Mouse (Mus musculus): ENCODE results near the gene Ankar. TPM values are rescaled to one million over a fixed set of nuclear protein-coding genes. Genes with fewer than 3 reads are reported as not detected.

Gene Ankar
- total RNA-seq, 1 experiment from 2014 or later, result not detected

GRCm38 (mm10) chr1:72714547-72714946 is 14.2 kb upstream of the Ankar start:
- ATAC-seq (replicated peaks; ENCODE audit: low read depth, poor library complexity, severe bottlenecking), result no peak

- ATAC-seq (replicated peaks; ENCODE audit: low read depth, poor library complexity, severe bottlenecking), result no peak
These were observed 11.3 kb upstream of the Ankar start for GRCm38 (mm10) chr1:72711684-72712083.

GRCm38 (mm10) chr1:72710753-72711653 is 10.6 kb upstream of the Ankar start, which contains the start of gene Rpl37a:
Gene Rpl37a, plus strand, starts transcription at chr1:72711290.
- peak; percentile 91 for ATAC-seq (replicated peaks; ENCODE audit: low read depth, poor library complexity, severe bottlenecking)

GRCm38 (mm10) chr1:72707525-72707924 is 7.1 kb upstream of the Ankar start:
- ATAC-seq (replicated peaks; ENCODE audit: low read depth, poor library complexity, severe bottlenecking), result 0 out of 2 replicates have a peak, but pooled peaks have one; percentile 13

- ATAC-seq (replicated peaks; ENCODE audit: low read depth, poor library complexity, severe bottlenecking), result no peak
These were observed 1.7 kb downstream of the Ankar start for GRCm38 (mm10) chr1:72698651-72699050.

GRCm38 (mm10) chr1:72696256-72696655 is 4.1 kb downstream of the Ankar start:
- ATAC-seq (replicated peaks; ENCODE audit: low read depth, poor library complexity, severe bottlenecking), result no peak

- ATAC-seq (replicated peaks; ENCODE audit: low read depth, poor library complexity, severe bottlenecking), result no peak
These were observed 27.3 kb downstream of the Ankar start for GRCm38 (mm10) chr1:72673070-72673469.

- ATAC-seq (replicated peaks; ENCODE audit: low read depth, poor library complexity, severe bottlenecking), result peak; percentile 71
These were observed 59.5 kb downstream of the Ankar start for GRCm38 (mm10) chr1:72640658-72641410.

- no peak for ATAC-seq (replicated peaks; ENCODE audit: low read depth, poor library complexity, severe bottlenecking)
These were observed 65.2 kb downstream of the Ankar start for GRCm38 (mm10) chr1:72635221-72635620.

- no peak for ATAC-seq (replicated peaks; ENCODE audit: low read depth, poor library complexity, severe bottlenecking)
These were observed 88.2 kb downstream of the Ankar start for GRCm38 (mm10) chr1:72612172-72612571.

GRCm38 (mm10) chr1:72609887-72610877 is 90.2 kb downstream of the Ankar start:
- no peak for ATAC-seq (replicated peaks; ENCODE audit: low read depth, poor library complexity, severe bottlenecking)

- ATAC-seq (replicated peaks; ENCODE audit: low read depth, poor library complexity, severe bottlenecking), result no peak
These were observed 91.2 kb downstream of the Ankar start for GRCm38 (mm10) chr1:72609129-72609528.

- ATAC-seq (replicated peaks; ENCODE audit: low read depth, poor library complexity, severe bottlenecking), result no peak
These were observed 94.1 kb downstream of the Ankar start for GRCm38 (mm10) chr1:72606186-72606673.

- ATAC-seq (replicated peaks; ENCODE audit: low read depth, poor library complexity, severe bottlenecking), result no peak
These were observed 97.6 kb downstream of the Ankar start for GRCm38 (mm10) chr1:72602803-72603202.

- ATAC-seq (replicated peaks; ENCODE audit: low read depth, poor library complexity, severe bottlenecking), result no peak
These were observed 98.2 kb downstream of the Ankar start for GRCm38 (mm10) chr1:72602186-72602585.

- ATAC-seq (replicated peaks; ENCODE audit: low read depth, poor library complexity, severe bottlenecking), result no peak
These were observed 99.1 kb downstream of the Ankar start for GRCm38 (mm10) chr1:72601233-72601632.

GRCm38 (mm10) chr1:72600778-72601177 is 99.6 kb downstream of the Ankar start:
- no peak for ATAC-seq (replicated peaks; ENCODE audit: low read depth, poor library complexity, severe bottlenecking)

GRCm38 (mm10) chr1:72599146-72600101 is 101.0 kb downstream of the Ankar start:
- ATAC-seq (replicated peaks; ENCODE audit: low read depth, poor library complexity, severe bottlenecking), result no peak

GRCm38 (mm10) chr1:72596231-72596630 is 104.1 kb downstream of the Ankar start:
- ATAC-seq (replicated peaks; ENCODE audit: low read depth, poor library complexity, severe bottlenecking), result no peak

All from common myeloid progenitor, adult 5-6 weeks (primary cell).